ENCODE assay signal across 8 mouse cellular contexts in the genomic region with DNA sequence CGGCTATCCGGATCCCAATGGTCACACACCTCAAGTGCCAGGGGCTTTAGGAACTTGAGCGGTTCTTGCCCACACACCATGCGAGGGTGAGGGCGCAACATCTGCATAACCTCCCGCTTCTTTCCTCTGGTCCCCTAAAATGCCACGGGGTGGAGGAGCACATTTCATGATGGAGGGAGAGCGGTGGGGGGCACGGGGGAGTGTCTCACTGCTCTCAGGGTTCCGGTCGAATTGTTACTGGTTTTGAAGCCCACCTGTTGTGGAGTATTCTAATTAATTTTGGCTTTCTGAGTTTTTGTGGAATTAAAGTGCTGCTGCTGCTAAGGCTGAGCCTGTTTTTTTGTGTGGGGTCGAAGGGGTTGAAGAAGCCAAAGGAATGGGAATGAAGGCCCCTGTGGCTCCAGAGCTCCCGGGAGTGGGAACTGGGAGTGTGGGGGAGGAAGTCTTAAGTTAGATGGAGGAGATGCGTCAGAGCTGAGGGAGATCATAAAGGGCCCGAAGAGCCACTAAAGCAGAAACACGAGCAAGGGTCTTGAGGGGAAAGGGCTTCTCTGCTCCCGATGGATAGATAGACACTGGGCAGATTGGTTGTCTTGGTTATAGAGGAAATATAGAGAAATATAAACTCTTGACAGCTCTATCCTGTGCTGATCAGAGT. TPM values are rescaled to one million over a fixed set of nuclear protein-coding genes. Genes with fewer than 3 reads are reported as not detected.
DNase-seq lines count a peak whose midpoint lies in the region; ATAC-seq lines count a peak whose summit lies in the region.

No protein-coding gene starts in this region.

- H3K9ac ChIP-seq in limb, embryonic 11.5 days (ENCODE audit: low read length): peak overlapping the region; percentile 78
- H3K9ac ChIP-seq in neural tube, embryonic 15.5 days (replicated peaks): peak overlapping the region; percentile 83

- H3K4me1 ChIP-seq in limb, embryonic 11.5 days (ENCODE audit: control insufficient read depth, insufficient read depth, low read length): peaks cover 30% of the 10 kb centered on the region
- peaks cover 47% of the 10 kb centered on the region for H3K4me1 ChIP-seq in neural tube, embryonic 15.5 days

- intact Hi-C loops in gastrocnemius, postnatal 14 days (cut with DNase I; ENCODE audit: low total_unique reads): no loop called here

- WGBS in limb, embryonic 11.5 days: 6% methylated on average over 17 of the region's 17 CpGs
- 13% methylated on average over 17 of the region's 17 CpGs for WGBS in neural tube, embryonic 15.5 days

- H3K36me3 ChIP-seq in limb, embryonic 11.5 days (ENCODE audit: control insufficient read depth, insufficient read depth, low read length): no peaks in the 10 kb centered on the region
- H3K36me3 ChIP-seq in neural tube, embryonic 15.5 days: no peaks in the 10 kb centered on the region

- ATAC-seq in limb, embryonic 11.5 days (ENCODE audit: insufficient number of reproducible peaks, low FRiP score, low TSS enrichment, low read depth): no peak
- ATAC-seq in neural tube, embryonic 15.5 days (ENCODE audit: low FRiP score): no peak

- H3K27ac ChIP-seq in limb, embryonic 11.5 days (replicated peaks; ENCODE audit: low read depth, low read length): no peak overlapping the region
- peak overlapping the region; percentile 95; the same call in 1 of the 2 replicates for H3K27ac ChIP-seq in neural tube, embryonic 15.5 days (replicated peaks)

- DNase-seq in adrenal gland, adult (ENCODE audit: inconsistent age in 2 of 2, low spot score in 1 of 2): peak; percentile 49 to 67
- no peak for DNase-seq in adrenal gland, adult 2 months
- DNase-seq in right cerebral cortex, adult 2 months (ENCODE audit: low spot score in 2 of 2): peak; percentile 26 to 29
- no peak for DNase-seq in right cerebral cortex, postnatal 4 days
- no peak for DNase-seq in limb, embryonic 11.5 days (ENCODE audit: low spot score)
- no peak for DNase-seq in gastrocnemius, postnatal 14 days
- DNase-seq in gastrocnemius, postnatal 4 days (ENCODE audit: low spot score in 2 of 2): no peak

- H3K4me3 ChIP-seq in limb, embryonic 11.5 days (ENCODE audit: low read depth, low read length): peak overlapping the region; percentile 95
- peak overlapping the region; percentile 92 for H3K4me3 ChIP-seq in neural tube, embryonic 15.5 days (replicated peaks)

- peak overlapping the region; percentile 96 for H3K4me2 ChIP-seq in limb, embryonic 11.5 days (ENCODE audit: low read depth, severe bottlenecking)
- H3K4me2 ChIP-seq in neural tube, embryonic 15.5 days: peak overlapping the region; percentile 92

- H3K9me3 ChIP-seq in limb, embryonic 11.5 days (ENCODE audit: control insufficient read depth, low read length): no peaks in the 10 kb centered on the region
- no peaks in the 10 kb centered on the region for H3K9me3 ChIP-seq in neural tube, embryonic 15.5 days (replicated peaks)

- H3K27me3 ChIP-seq in limb, embryonic 11.5 days (ENCODE audit: control insufficient read depth, insufficient read depth, low read length): no peaks in the 10 kb centered on the region
- no peaks in the 10 kb centered on the region for H3K27me3 ChIP-seq in neural tube, embryonic 15.5 days (replicated peaks)

RNA-seq across cellular contexts. Expression of a gene that starts 1.9 kb away (rescaled TPM):
- 10 to 100 TPM; 21.3 to 26.4 TPM for total RNA-seq in adrenal gland, adult 2 months (2021)
- polyA plus RNA-seq in adrenal gland, adult 2 months (2012; rRNA removed): 38.9 and 41.4 TPM in 2 replicates
- 6.2 and 7.0 TPM in 2 replicates for polyA plus RNA-seq in limb, embryonic 11.5 days (2014; fragmentation: Nextera tagmentation; extraction: Ambion mirVana)
- polyA plus RNA-seq in neural tube, embryonic 15.5 days (2015; fragmentation: Nextera tagmentation; extraction: Ambion mirVana): 20.6 and 24.0 TPM in 2 replicates
- 10 to 100 TPM; 13.5 to 14.3 TPM for total RNA-seq in gastrocnemius, postnatal 14 days (2021)
- total RNA-seq in gastrocnemius, postnatal 4 days (2021): 10 to 100 TPM; 14.6 to 14.9 TPM

RNA-seq across cellular contexts. Expression of a gene that starts 9.2 kb away (rescaled TPM):
- total RNA-seq in adrenal gland, adult 2 months (2021): 10 to 100 TPM in 1 of 2 experiments, 1 to 10 TPM in 1; 9.5 to 16.9 TPM
- polyA plus RNA-seq in adrenal gland, adult 2 months (2012; rRNA removed): 46.6 and 49.1 TPM in 2 replicates
- 34.6 and 36.7 TPM in 2 replicates for polyA plus RNA-seq in limb, embryonic 11.5 days (2014; fragmentation: Nextera tagmentation; extraction: Ambion mirVana)
- polyA plus RNA-seq in neural tube, embryonic 15.5 days (2015; fragmentation: Nextera tagmentation; extraction: Ambion mirVana): 33.3 and 39.2 TPM in 2 replicates
- total RNA-seq in gastrocnemius, postnatal 14 days (2021): 1 to 10 TPM; 2.9 to 4.7 TPM
- total RNA-seq in gastrocnemius, postnatal 4 days (2021): 10 to 100 TPM; 11.7 to 14.3 TPM

RNA-seq across cellular contexts. Expression of a gene that starts 15.9 kb away (rescaled TPM):
- total RNA-seq in adrenal gland, adult 2 months (2021): 1 to 10 TPM; 1.7 to 2.8 TPM
- 10.8 and 11.2 TPM in 2 replicates for polyA plus RNA-seq in adrenal gland, adult 2 months (2012; rRNA removed)
- 171 and 178 TPM in 2 replicates for polyA plus RNA-seq in limb, embryonic 11.5 days (2014; fragmentation: Nextera tagmentation; extraction: Ambion mirVana)
- 15.6 and 47.4 TPM in 2 replicates for polyA plus RNA-seq in neural tube, embryonic 15.5 days (2015; fragmentation: Nextera tagmentation; extraction: Ambion mirVana)
- total RNA-seq in gastrocnemius, postnatal 14 days (2021): 1 to 10 TPM; 4.2 to 4.4 TPM
- total RNA-seq in gastrocnemius, postnatal 4 days (2021): 10 to 100 TPM; 25.6 TPM

RNA-seq across cellular contexts. Expression of a gene that starts 26.9 kb away (rescaled TPM):
- total RNA-seq in adrenal gland, adult 2 months (2021): 100 to 1,000 TPM; 104 to 130 TPM
- polyA plus RNA-seq in adrenal gland, adult 2 months (2012; rRNA removed): 425 and 479 TPM in 2 replicates
- polyA plus RNA-seq in limb, embryonic 11.5 days (2014; fragmentation: Nextera tagmentation; extraction: Ambion mirVana): 64.2 and 73.3 TPM in 2 replicates
- 347 and 355 TPM in 2 replicates for polyA plus RNA-seq in neural tube, embryonic 15.5 days (2015; fragmentation: Nextera tagmentation; extraction: Ambion mirVana)
- 10 to 100 TPM; 37.9 to 39.7 TPM for total RNA-seq in gastrocnemius, postnatal 14 days (2021)
- total RNA-seq in gastrocnemius, postnatal 4 days (2021): 10 to 100 TPM; 61.1 to 70.4 TPM

RNA-seq across cellular contexts. Expression of a gene that starts 33.6 kb away (rescaled TPM):
- 10 to 100 TPM; 55.0 to 75.9 TPM for total RNA-seq in adrenal gland, adult 2 months (2021)
- 41.3 and 76.1 TPM in 2 replicates for polyA plus RNA-seq in adrenal gland, adult 2 months (2012; rRNA removed)
- 8.0 and 9.1 TPM in 2 replicates for polyA plus RNA-seq in limb, embryonic 11.5 days (2014; fragmentation: Nextera tagmentation; extraction: Ambion mirVana)
- polyA plus RNA-seq in neural tube, embryonic 15.5 days (2015; fragmentation: Nextera tagmentation; extraction: Ambion mirVana): 10.0 and 11.9 TPM in 2 replicates
- total RNA-seq in gastrocnemius, postnatal 14 days (2021): 10 to 100 TPM; 22.1 to 77.5 TPM
- total RNA-seq in gastrocnemius, postnatal 4 days (2021): 10 to 100 TPM; 32.1 to 49.3 TPM

Comparison
In these comparisons a context has a peak if more than half of its experiments do, and no peak if none do; other contexts are left out.
1. DNase-seq: peak in adrenal gland, adult (2 of 2) and right cerebral cortex, adult 2 months (2 of 2); none in adrenal gland, adult 2 months (single experiment), right cerebral cortex, postnatal 4 days (single experiment), limb, embryonic 11.5 days (single experiment), gastrocnemius, postnatal 14 days (single experiment) and gastrocnemius, postnatal 4 days (0 of 2).
2. RNA of a gene that starts 15.9 kb away (total RNA-seq): 25.6 TPM in gastrocnemius, postnatal 4 days; 4.2 to 4.4 TPM in gastrocnemius, postnatal 14 days and 1.7 to 2.8 TPM in adrenal gland, adult 2 months; every median in the first group is over 4 times any median in the second.